Mouse (Mus musculus) limb, embryonic 15.5 days (tissue): ENCODE results near the gene Vmn1r21. TPM values are rescaled to one million over a fixed set of nuclear protein-coding genes. Genes with fewer than 3 reads are reported as not detected.

Source experiments
- ATAC-seq: fragments of 200-750 bp; cut with Nextera tagmentation; 2 replicates; pipeline ENCODE4 v1.8.0; 2017; ENCODE audit warnings: low read depth, moderate TSS enrichment; ENCODE audit not compliant: insufficient number of reproducible peaks, low FRiP score, low TSS enrichment
- H3K27ac ChIP-seq: fragments of 300-500 bp; sonication (generic); 2 replicates; pipeline ENCODE4 v1.5.1; 2015; ENCODE audit warnings: moderate library complexity, mild to moderate bottlenecking, inconsistent platforms
- H3K27me3 ChIP-seq: fragments of 300-500 bp; sonication (generic); 2 replicates; pipeline ENCODE4 v1.6.1; 2015; ENCODE audit warnings: inconsistent platforms
- H3K36me3 ChIP-seq: fragments of 300-500 bp; sonication (generic); 2 replicates; pipeline ENCODE4 v1.6.1; 2015; ENCODE audit warnings: inconsistent platforms
- H3K4me1 ChIP-seq: fragments of 300-500 bp; sonication (generic); 2 replicates; pipeline ENCODE4 v1.6.1; 2015; ENCODE audit warnings: inconsistent platforms
- H3K4me2 ChIP-seq: fragments of 300-500 bp; sonication (generic); 2 replicates; pipeline ENCODE4 v1.6.1; 2015; ENCODE audit warnings: mild to moderate bottlenecking, inconsistent platforms
- H3K4me3 ChIP-seq: fragments of 300-500 bp; sonication (generic); 2 replicates; pipeline ENCODE4 v1.5.1; 2015; ENCODE audit warnings: mild to moderate bottlenecking, inconsistent platforms
- H3K9ac ChIP-seq: fragments of 300-500 bp; sonication (generic); 2 replicates; pipeline ENCODE4 v1.6.1; 2015; ENCODE audit warnings: inconsistent platforms
- H3K9me3 ChIP-seq: fragments of 300-500 bp; sonication (generic); 2 replicates; pipeline ENCODE4 v1.6.1; 2016; ENCODE audit warnings: inconsistent platforms
- WGBS: fragments of 180-500 bp; shearing (Covaris S2); methylation state at CpG from one replicate; pipeline ENCODE4 v1.1.7; 2015; 5-methylcytosine and 5-hydroxymethylcytosine counted together
- polyA plus RNA-seq: library from polyadenylated mRNA; unstranded; fragments of >200 nt; fragmentation: Nextera tagmentation; extraction: Ambion mirVana; gene quantifications from 2 replicates; pipeline ENCODE4 v1.2.1, GENCODE M21; 2015

The Vmn1r21 gene
- polyA plus RNA-seq, 1 experiment from 2014 or later: not detected

- Histone ChIP-seq H3K4me2 (no peak overlapping the region), H3K27me3 (no peaks in the 10 kb centered on the region), H3K36me3 (peaks cover 5% of the 10 kb centered on the region; the same call in 1 of the 2 replicates), H3K9ac (no peak overlapping the region), H3K27ac (no peak overlapping the region), H3K4me1 (no peaks in the 10 kb centered on the region), H3K9me3 (no peaks in the 10 kb centered on the region), H3K4me3 (no peak overlapping the region)
- ATAC-seq: no peak
- 80% methylated on average over 3 of the region's 3 CpGs for WGBS
Observed at GRCm38 (mm10) chr6:57811748-57812730, 38.1 kb downstream of the Vmn1r21 start.

- no peak for ATAC-seq
- WGBS: 85% methylated on average over 5 of the region's 5 CpGs
- H3K9ac ChIP-seq: no peak overlapping the region
- H3K27me3 ChIP-seq: no peaks in the 10 kb centered on the region
- no peak overlapping the region for H3K4me3 ChIP-seq
- H3K9me3 ChIP-seq: no peaks in the 10 kb centered on the region
- no peak overlapping the region for H3K4me2 ChIP-seq
- no peaks in the 10 kb centered on the region for H3K4me1 ChIP-seq
- H3K36me3 ChIP-seq: peaks cover 10% of the 10 kb centered on the region; the same call in 1 of the 2 replicates
- no peak overlapping the region for H3K27ac ChIP-seq
Observed at GRCm38 (mm10) chr6:57805218-57806069, 44.7 kb downstream of the Vmn1r21 start.

- Histone ChIP-seq H3K9me3 (no peaks in the 10 kb centered on the region), H3K27ac (no peak overlapping the region), H3K4me3 (no peak overlapping the region), H3K36me3 (0 out of 2 replicates have a peak, but pooled peaks cover 6% of the 10 kb centered on the region), H3K4me1 (no peaks in the 10 kb centered on the region), H3K9ac (no peak overlapping the region), H3K27me3 (no peaks in the 10 kb centered on the region), H3K4me2 (no peak overlapping the region)
- 80% methylated on average over 2 of the region's 2 CpGs for WGBS
- no peak for ATAC-seq
Observed at GRCm38 (mm10) chr6:57803130-57803529, 47.0 kb downstream of the Vmn1r21 start.

GRCm38 (mm10) chr6:57798986-57799385, 51.2 kb downstream of the Vmn1r21 start:
- 82% methylated on average over 1 of the region's 1 CpGs for WGBS
- no peaks in the 10 kb centered on the region for H3K27me3 ChIP-seq
- no peaks in the 10 kb centered on the region for H3K9me3 ChIP-seq
- H3K36me3 ChIP-seq: no peaks in the 10 kb centered on the region
- H3K27ac ChIP-seq: no peak overlapping the region
- H3K4me3 ChIP-seq: no peak overlapping the region
- ATAC-seq: no peak
- no peak overlapping the region for H3K4me2 ChIP-seq
- no peak overlapping the region for H3K9ac ChIP-seq
- no peaks in the 10 kb centered on the region for H3K4me1 ChIP-seq

- ATAC-seq: no peak
- Histone ChIP-seq H3K36me3 (no peaks in the 10 kb centered on the region), H3K4me3 (no peak overlapping the region), H3K4me1 (no peaks in the 10 kb centered on the region), H3K9me3 (no peaks in the 10 kb centered on the region), H3K27ac (no peak overlapping the region), H3K4me2 (no peak overlapping the region), H3K27me3 (no peaks in the 10 kb centered on the region), H3K9ac (no peak overlapping the region)
- WGBS: 85% methylated on average over 3 of the region's 3 CpGs
Observed at GRCm38 (mm10) chr6:57796853-57797423, 53.2 kb downstream of the Vmn1r21 start.

- Histone ChIP-seq H3K27ac (no peak overlapping the region), H3K36me3 (no peaks in the 10 kb centered on the region), H3K4me2 (no peak overlapping the region), H3K9ac (no peak overlapping the region), H3K9me3 (no peaks in the 10 kb centered on the region), H3K4me1 (no peaks in the 10 kb centered on the region), H3K4me3 (no peak overlapping the region), H3K27me3 (no peaks in the 10 kb centered on the region)
- ATAC-seq: no peak
- 79% methylated on average over 3 of the region's 3 CpGs for WGBS
Observed at GRCm38 (mm10) chr6:57795835-57796234, 54.3 kb downstream of the Vmn1r21 start.

Other genes with a start within 250 kb of the Vmn1r21 start
- 10.9 and 11.4 TPM in 2 replicates for gene Pyurf, start 158.3 kb downstream of the Vmn1r21 start, polyA plus RNA-seq
- 22.6 and 22.9 TPM in 2 replicates for gene Lancl2, start 147.8 kb downstream of the Vmn1r21 start, polyA plus RNA-seq
- 46.5 and 46.7 TPM in 2 replicates for gene Vopp1, start 25.2 kb downstream of the Vmn1r21 start, polyA plus RNA-seq
- gene Vmn1r22, start 57.7 kb upstream of the Vmn1r21 start, polyA plus RNA-seq: not detected in 2 replicates
- gene Vmn1r23, start 76.5 kb upstream of the Vmn1r21 start, polyA plus RNA-seq: not detected in 2 replicates
- gene Vmn1r24, start 111.2 kb upstream of the Vmn1r21 start, polyA plus RNA-seq: not detected in 2 replicates
- gene Vmn1r25, start 130.5 kb upstream of the Vmn1r21 start, polyA plus RNA-seq: not detected in 2 replicates
- gene Vmn1r26, start 164.8 kb upstream of the Vmn1r21 start, polyA plus RNA-seq: not detected in 2 replicates